Mouse (Mus musculus) kidney, embryonic 14.5 days (tissue): ENCODE measurements around the gene Anapc16. TPM values are rescaled to one million over a fixed set of nuclear protein-coding genes. Genes with fewer than 3 reads are reported as not detected.

Experiments
- ATAC-seq: fragments of 200-750 bp; cut with Nextera tagmentation; 2 replicates; pipeline ENCODE4 v1.8.0; 2017; ENCODE audit warnings: moderate number of reproducible peaks, mild to moderate bottlenecking, moderate TSS enrichment, moderate library complexity; ENCODE audit not compliant: low FRiP score, low TSS enrichment
- H3K27ac ChIP-seq: fragments of 300-500 bp; sonication (generic); 2 replicates; pipeline ENCODE4 v1.5.1; 2014; ENCODE audit warnings: low read depth, mild to moderate bottlenecking, low read length, moderate library complexity, mixed read lengths
- H3K27me3 ChIP-seq: fragments of 300-500 bp; sonication (generic); 2 replicates; pipeline ENCODE4 v1.6.1; 2014; ENCODE audit warnings: mild to moderate bottlenecking, low read length; ENCODE audit not compliant: control insufficient read depth, insufficient read depth
- H3K36me3 ChIP-seq: fragments of 300-500 bp; sonication (generic); 2 replicates; pipeline ENCODE4 v1.6.1; 2014; ENCODE audit warnings: low read length, mixed read lengths; ENCODE audit not compliant: control insufficient read depth, insufficient read depth
- H3K4me1 ChIP-seq: fragments of 300-500 bp; sonication (generic); 2 replicates; pipeline ENCODE4 v1.6.1; 2014; ENCODE audit warnings: low read length, mixed read lengths; ENCODE audit not compliant: control insufficient read depth, insufficient read depth
- H3K4me2 ChIP-seq: fragments of 300-500 bp; sonication (generic); replicated peaks from 2 replicates; pipeline ENCODE4 v1.6.1; 2014; ENCODE audit warnings: low read depth, mild to moderate bottlenecking, low read length
- H3K4me3 ChIP-seq: fragments of 300-500 bp; sonication (generic); 2 replicates; pipeline ENCODE4 v1.5.1; 2014; ENCODE audit warnings: mild to moderate bottlenecking, low read length
- H3K9ac ChIP-seq: fragments of 300-500 bp; sonication (generic); 2 replicates; pipeline ENCODE4 v1.6.1; 2014; ENCODE audit warnings: low read depth, mild to moderate bottlenecking, low read length, moderate library complexity
- H3K9me3 ChIP-seq: fragments of 300-500 bp; sonication (generic); 2 replicates; pipeline ENCODE4 v1.6.1; 2016; ENCODE audit warnings: low read length; ENCODE audit not compliant: control insufficient read depth
- WGBS: fragments of 180-500 bp; shearing (Covaris S2); extraction: QIAGEN DNeasy Blood & Tissue Kit; methylation state at CpG from one replicate; pipeline ENCODE4 v1.1.7; 2014; 5-methylcytosine and 5-hydroxymethylcytosine counted together
- polyA plus RNA-seq: library from polyadenylated mRNA; unstranded; fragments of >200 nt; fragmentation: Nextera tagmentation; extraction: Ambion mirVana; gene quantifications from 2 replicates; pipeline ENCODE4 v1.2.1, GENCODE M21; 2014

The Anapc16 gene
- polyA plus RNA-seq, 1 experiment from 2014 or later: 106 TPM

DNA sequence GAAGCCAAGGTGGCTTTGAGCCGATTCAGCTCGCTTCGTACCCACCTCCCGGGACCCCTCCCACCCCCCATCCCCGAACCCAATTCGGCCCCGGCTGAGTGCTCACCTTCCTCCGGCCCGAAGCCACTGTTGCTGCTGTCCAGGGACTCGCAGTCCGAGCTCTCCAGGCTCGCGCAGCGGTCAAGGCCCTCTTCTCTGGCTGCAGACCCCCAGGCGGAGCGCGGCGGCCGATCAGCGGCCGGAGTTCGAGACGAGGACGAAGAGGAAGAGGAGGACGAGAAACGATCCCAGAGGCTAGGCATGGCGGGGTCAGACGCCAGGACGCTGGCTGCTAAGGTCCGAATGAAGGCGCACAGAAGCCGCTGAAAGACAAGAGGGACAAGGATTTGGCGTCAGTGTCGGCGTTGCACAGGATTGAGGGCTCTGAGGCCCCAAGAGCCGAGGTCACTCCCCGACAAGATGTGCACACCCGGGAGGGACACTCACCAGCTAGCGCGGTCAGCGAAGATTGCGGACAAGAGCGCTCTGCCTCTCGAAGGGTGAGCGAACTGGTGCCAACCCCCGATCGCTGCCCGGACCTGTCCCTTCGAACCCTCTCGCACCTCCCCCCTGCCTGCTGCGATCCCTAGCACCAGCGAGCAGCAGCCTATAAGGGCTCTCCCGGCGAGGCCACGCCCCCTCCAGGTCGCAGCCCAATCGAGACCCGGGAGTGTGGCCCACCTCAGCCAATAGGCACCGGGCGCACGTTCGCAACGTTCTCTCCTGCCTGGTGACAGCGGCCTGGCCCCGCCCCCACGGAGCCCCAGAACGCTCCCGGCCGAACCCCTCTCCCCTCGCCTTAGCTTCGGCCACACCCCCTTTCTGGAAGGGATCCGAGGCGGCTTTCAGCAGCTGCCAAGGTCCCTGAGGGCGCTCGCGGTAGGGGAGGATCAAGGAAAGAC is 51.5 kb downstream of the Anapc16 start, which contains the start of gene Ddit4:
Gene Ddit4, minus strand, starts transcription at position 624 of the 941 bp plus-strand sequence.
- ATAC-seq: peak; percentile 98
- WGBS: under 1% methylated on average over 76 of the region's 76 CpGs

DNA sequence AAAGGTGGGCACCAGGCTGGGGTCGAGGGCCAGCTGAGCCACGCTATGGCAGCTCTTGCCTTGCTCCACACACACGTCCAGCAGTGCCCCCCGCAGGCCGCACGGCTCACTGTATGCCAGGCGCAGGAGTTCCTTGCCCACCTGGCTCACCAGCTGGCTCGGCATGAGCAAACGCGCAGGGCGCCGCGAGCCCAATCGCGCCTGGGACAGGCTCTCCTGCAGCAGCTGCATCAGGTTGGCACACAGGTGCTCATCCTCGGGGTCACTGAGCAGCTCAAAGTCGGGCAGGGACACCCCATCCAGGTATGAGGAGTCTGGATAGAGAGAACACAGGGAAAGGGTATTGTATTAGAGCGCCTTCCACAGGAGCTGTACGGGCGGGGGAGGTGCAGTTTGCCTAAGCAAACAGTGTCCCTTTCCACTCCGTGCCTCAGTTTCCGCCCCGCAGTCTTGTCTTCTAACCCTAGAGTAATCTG is 52.2 kb downstream of the Anapc16 start:
- ATAC-seq: peak; percentile 30
- under 1% methylated on average over 23 of the region's 23 CpGs for WGBS
- Histone ChIP-seq H3K36me3 (no peaks in the 10 kb centered on the region), H3K4me1 (peaks cover 24% of the 10 kb centered on the region), H3K9ac (peak overlapping the region; percentile 90), H3K9me3 (no peaks in the 10 kb centered on the region), H3K4me2 (peak overlapping the region; percentile 94), H3K27me3 (no peaks in the 10 kb centered on the region), H3K4me3 (peak overlapping the region; percentile 73), H3K27ac (peak overlapping the region; percentile 93; the same call in 1 of the 2 replicates)

More for the DNA sequence above, 51.5 kb downstream of the Anapc16 start, which contains the start of gene Ddit4:
- H3K36me3 ChIP-seq: no peaks in the 10 kb centered on the region
- no peaks in the 10 kb centered on the region for H3K27me3 ChIP-seq
- H3K9me3 ChIP-seq: no peaks in the 10 kb centered on the region
- H3K4me2 ChIP-seq: peak within 1 kb of the TSS; percentile 94
- peaks cover 24% of the 10 kb centered on the region for H3K4me1 ChIP-seq
- peak within 1 kb of the TSS; percentile 90 for H3K9ac ChIP-seq
- H3K4me3 ChIP-seq: peak within 1 kb of the TSS; percentile 73
- peak within 1 kb of the TSS; percentile 93 for H3K27ac ChIP-seq

DNA sequence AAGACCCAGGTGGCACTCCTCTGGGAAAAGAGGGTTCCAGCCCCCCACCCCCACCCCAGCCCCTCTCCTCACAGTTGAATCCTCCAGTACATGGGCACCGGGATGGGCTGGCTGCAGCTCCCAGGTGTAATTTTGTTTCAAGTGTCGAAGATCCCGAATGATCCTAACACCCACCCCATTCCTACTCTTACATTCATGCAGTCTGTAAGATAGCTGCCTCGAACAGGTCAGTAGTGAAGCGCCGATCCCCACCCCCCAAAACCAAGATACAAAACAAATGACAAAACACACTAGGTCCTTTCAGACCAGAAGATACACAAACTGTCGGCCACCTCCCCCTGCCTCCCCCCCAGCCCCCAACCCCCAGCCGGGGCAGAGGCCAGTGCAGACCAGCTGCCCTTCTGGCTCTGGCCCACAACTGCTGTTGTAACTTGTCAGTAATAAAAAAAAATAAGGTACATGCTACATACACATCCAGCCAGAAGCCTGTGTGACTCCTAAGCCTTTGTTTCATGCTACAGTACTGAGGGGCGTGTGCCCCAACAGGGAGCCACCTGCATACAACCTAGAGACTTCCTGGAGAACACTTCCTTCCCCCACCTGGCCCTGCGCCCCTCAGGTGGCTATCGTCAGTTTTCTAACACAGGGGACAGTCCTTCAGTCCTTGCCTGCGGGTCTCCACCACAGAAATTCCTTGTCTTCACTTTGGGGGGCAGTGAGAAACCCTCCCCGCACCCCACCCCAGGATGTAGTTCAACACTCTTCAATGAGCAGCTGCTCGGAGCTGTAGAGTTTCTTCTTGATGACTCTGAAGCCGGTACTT is 52.9 kb downstream of the Anapc16 start:
- peak overlapping the region; percentile 73 for H3K4me3 ChIP-seq
- peaks cover 24% of the 10 kb centered on the region for H3K4me1 ChIP-seq
- H3K27me3 ChIP-seq: no peaks in the 10 kb centered on the region
- peak overlapping the region; percentile 37; the same call in 1 of the 2 replicates for H3K27ac ChIP-seq
- H3K4me2 ChIP-seq: peak overlapping the region; percentile 94
- H3K9me3 ChIP-seq: no peaks in the 10 kb centered on the region
- no peak for ATAC-seq
- no peaks in the 10 kb centered on the region for H3K36me3 ChIP-seq
- peak overlapping the region; percentile 90 for H3K9ac ChIP-seq
- 46% methylated on average over 15 of the region's 15 CpGs for WGBS

DNA sequence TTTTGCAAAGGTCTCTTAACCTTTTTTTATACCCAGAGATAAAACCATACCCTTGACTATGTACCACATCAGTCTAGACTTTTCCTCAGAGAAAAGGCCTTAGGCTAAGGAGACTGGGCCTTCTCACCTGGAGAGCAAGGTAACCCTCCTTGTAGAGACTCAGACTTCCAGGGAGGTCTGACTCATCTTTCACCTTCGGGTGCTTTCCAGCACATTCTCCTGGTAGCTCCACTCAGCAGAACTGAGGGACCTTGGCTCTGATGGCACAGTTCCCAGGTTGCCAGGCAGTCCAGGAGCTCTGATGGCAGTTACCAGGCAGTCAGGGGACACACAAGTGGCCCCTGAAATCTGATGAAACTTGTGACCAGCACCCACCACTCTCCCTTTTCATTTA is 53.7 kb downstream of the Anapc16 start:
- H3K36me3 ChIP-seq: no peaks in the 10 kb centered on the region

DNA sequence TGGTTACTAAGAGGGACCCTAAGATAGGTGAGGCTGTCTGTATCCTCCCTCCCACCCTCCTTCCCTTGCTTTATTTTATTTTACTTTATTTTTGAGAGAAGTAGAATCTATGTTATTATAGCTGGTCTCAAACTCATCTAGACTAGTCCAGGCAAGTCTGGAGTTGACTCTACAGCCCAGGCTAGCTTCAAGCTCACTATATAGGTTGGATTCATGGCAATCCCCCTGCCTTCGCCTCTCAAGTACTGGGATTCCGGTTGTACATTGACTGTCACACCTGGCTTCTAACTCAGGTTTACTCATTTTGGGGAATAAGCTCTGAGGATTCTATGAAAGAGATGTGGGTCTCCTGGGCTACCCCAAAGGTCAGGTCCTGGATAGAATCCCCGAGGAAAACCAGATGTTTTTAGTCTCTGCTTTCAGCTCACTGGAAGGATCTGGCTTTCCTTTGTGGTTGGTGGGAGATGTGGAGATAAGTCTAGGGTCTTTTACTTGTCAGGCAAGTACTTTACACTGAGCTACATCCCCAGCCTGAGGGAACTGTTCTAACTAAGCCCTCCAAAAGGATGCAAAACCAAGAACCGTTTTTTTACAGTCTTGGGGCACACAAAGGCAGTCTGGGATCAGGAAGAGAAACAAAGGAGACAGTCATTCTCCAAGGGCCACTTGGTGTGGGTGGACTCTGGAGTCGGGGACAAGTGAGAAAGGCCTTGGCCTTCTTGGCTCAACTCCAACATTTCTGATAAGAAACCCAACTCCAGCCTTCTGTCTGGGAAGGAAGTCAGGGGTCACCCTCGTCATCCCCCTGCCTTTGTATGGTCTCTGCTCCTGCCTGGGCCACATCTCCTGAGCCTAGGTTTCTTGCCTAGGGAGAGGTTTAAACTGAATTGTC is 54.3 kb downstream of the Anapc16 start:
- Histone ChIP-seq H3K4me2 (0 out of 2 replicates have a peak overlapping the region, but pooled peaks have one; percentile 94), H3K27me3 (no peaks in the 10 kb centered on the region), H3K9ac (no peak overlapping the region; the same call in 1 of the 2 replicates), H3K4me1 (peaks cover 24% of the 10 kb centered on the region), H3K9me3 (no peaks in the 10 kb centered on the region), H3K27ac (peak overlapping the region; percentile 49; the same call in 1 of the 2 replicates), H3K4me3 (no peak overlapping the region), H3K36me3 (no peaks in the 10 kb centered on the region)
- no peak for ATAC-seq
- 44% methylated on average over 6 of the region's 6 CpGs for WGBS

More for the DNA sequence above, 53.7 kb downstream of the Anapc16 start:
- H3K9me3 ChIP-seq: no peaks in the 10 kb centered on the region
- 73% methylated on average over 1 of the region's 1 CpGs for WGBS
- peak overlapping the region; percentile 73; the same call in 1 of the 2 replicates for H3K4me3 ChIP-seq
- H3K27ac ChIP-seq: peak overlapping the region; percentile 49; the same call in 1 of the 2 replicates
- H3K4me2 ChIP-seq: peak overlapping the region; percentile 94
- peaks cover 24% of the 10 kb centered on the region for H3K4me1 ChIP-seq
- no peak for ATAC-seq
- H3K9ac ChIP-seq: no peak overlapping the region; the same call in 1 of the 2 replicates
- H3K27me3 ChIP-seq: no peaks in the 10 kb centered on the region

DNA sequence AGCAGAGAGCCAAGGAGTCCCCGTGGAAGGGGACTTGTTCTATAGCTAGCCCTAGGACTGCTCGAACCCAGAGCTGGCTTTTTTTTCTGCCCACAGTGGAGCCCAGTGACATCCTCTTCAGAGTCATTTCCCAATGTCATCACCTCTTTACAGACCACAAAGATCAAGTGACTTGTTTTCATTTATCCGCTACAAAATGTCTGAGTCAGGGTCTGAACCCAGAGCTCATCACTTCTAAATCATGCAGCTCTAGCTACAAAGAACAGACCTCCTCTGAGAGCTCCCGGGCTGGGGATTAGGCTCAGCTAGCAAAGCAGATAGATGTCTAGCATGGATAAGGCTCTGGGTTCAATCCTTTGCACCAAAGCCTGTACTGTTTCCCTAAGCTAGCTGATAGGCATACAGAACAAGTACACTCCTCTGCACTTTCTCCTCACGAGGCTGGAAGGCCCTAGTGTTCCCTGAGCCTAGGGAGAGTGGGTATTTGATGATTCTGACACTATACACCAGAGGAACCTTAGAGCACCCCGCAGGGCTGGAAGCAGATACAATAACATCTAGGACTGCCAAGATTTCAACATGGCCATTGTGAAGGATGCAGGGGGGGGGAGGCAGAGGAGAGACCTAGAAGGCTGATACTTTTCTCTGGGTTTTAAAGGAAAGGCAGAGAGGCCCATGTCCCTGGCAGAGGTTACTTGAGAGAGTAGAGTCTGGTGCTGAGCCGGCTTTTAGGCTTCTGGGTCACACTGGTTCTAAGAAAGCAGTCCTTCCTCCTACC is 55.5 kb downstream of the Anapc16 start:
- Histone ChIP-seq H3K36me3 (no peaks in the 10 kb centered on the region), H3K4me2 (no peak overlapping the region), H3K9ac (no peak overlapping the region), H3K27ac (no peak overlapping the region), H3K4me3 (no peak overlapping the region), H3K4me1 (peaks cover 29% of the 10 kb centered on the region), H3K27me3 (no peaks in the 10 kb centered on the region), H3K9me3 (no peaks in the 10 kb centered on the region)
- WGBS: 58% methylated on average over 7 of the region's 7 CpGs
- ATAC-seq: no peak

DNA sequence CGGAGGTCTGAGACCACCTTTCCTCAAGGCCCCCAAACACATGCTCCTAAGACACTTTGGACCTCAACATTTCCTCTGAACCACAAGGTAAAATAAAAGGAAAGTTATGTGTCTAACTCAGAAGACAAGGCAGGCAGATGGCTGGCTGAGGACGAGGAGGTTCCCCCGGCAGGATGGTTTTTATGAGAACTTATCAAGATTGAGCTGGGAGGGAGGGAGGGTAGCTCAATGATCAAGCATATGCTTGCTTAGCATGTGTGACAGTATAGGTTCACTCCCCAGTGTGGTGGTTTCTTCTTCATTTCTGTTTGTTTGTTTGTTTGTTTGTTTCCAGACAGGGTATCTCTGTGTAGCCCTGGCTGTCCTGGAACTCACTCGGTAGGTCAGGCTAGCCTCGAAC is 56.6 kb downstream of the Anapc16 start:
- Histone ChIP-seq H3K4me3 (no peak overlapping the region), H3K9me3 (no peaks in the 10 kb centered on the region), H3K27ac (no peak overlapping the region), H3K27me3 (no peaks in the 10 kb centered on the region), H3K4me2 (no peak overlapping the region), H3K4me1 (peaks cover 29% of the 10 kb centered on the region), H3K9ac (no peak overlapping the region), H3K36me3 (no peaks in the 10 kb centered on the region)
- 88% methylated on average over 5 of the region's 5 CpGs for WGBS
- no peak for ATAC-seq
